Mouse (Mus musculus): ENCODE results near the gene Gm49027.

The Gm49027 gene

DNA sequence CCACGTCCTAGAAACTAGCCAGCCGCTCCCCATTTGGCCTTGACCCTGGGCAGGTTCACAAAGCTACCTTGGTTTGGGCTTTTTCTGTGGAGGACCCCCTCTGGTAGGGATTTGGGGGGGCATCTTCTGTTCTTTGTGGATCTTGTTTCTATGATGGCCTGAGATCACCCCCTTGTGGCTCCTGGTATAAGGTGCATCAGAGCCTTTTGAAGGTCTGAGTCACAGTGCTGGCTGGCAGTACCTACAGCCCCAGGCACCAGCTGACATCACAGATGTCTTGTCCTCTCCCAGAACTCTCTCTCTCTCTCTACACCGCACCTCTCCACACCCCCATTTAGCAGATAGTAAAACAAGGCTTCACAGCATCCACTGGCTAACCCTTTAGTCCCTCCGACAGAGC is 25.6 kb downstream of the Gm49027 start:
- no peak for DNase-seq

- DNase-seq: no peak
Observed at GRCm38 (mm10) chr5:123489935-123490334, 35.4 kb downstream of the Gm49027 start.

DNA sequence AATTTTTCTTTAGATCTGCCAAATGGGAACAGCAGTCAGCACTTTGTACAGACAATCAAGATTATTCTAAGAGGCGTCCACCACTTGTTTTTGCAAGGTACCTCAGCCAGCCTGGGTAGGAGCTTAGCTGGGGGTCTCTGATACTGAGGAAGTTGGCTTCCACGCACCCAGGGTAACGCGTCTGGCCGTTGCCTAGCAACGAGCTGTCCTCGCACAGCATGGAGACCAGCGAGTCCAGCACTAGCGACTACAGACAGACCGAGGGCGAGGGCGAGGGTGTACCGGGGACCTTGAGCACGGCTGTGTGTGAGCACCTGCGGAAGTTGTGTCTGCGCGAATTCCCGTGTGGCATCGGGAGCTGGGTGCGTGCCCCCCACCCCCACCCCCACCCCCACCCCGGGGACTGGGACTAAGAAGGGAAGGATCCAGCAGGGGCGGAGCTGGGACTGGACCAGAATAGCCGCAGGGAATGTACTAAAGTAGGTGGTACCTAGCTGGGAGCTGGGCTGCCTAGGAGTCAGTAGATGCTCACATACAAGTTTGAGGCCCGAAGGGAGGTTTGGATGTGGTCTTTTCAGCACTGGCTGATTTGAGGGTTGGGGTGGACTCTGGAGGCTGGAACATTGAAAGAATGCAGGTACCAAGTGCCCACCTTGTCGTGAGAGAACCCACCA is 36.0 kb downstream of the Gm49027 start, which contains the start of the genes Lrrc43 and Il31:
TSS of gene Lrrc43 (plus strand) at position 194 of the 674 bp plus-strand sequence.
TSS of gene Il31 (minus strand) at position 378 of the 674 bp plus-strand sequence.
- no peak for DNase-seq

GRCm38 (mm10) chr5:123487659-123488395 is 37.5 kb downstream of the Gm49027 start:
- no peak for DNase-seq

- DNase-seq: no peak
Observed at GRCm38 (mm10) chr5:123473817-123474216, 51.5 kb downstream of the Gm49027 start.

DNA sequence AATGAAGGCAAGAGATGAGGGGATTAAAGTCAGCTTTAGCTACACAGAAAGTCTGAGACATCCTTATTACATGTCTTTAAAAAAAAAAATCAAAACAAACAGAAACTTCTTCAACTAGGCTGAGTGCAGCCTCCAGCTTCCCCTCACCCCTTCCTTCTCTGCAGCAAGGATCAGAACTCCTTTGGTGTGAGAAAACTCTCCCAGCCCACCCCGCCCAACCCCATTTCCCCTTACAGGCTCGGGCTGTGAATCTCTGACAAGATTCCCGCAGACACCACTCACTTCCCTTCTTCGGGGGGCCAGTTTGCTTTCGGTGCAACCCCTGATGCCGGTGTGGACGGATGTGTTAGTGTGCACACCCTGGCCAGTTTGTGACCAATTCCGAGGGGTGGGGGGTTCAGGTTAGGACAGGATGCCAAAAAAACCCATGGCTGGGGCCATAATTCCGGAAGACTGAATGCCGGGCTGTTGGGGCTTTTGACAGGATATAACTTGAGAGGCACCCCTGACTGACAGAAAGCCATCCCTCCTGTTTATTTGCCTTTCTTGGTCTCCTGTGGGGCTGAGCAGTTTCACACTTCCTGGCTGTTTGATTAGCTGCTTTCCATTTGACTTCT is 54.4 kb downstream of the Gm49027 start:
- DNase-seq: no peak

DNA sequence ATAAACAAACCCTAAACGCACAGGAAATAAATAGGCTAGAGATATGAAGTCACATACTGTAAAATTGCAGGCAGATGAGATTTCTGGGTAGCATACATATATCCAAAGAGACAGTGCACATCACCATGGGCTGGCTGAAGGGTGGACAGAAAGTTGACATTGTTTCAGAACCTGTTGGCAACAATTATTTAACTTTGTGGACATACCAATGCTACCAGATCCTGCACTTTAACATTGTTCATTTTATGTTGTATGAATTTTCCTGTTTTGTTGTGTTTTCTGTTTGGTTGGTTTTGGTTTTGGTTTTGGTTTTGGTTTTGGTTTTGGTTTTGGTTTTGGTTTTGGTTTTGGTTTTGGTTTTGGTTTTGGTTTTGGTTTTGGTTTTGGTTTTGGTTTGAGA is 60.6 kb downstream of the Gm49027 start:
- DNase-seq: no peak

All from lung, adult 18-20 months (tissue).